Mouse (Mus musculus) thymus, adult 2 months (tissue): ENCODE data around the gene Alkbh8.
"Not testable (repeated sequence)": the region's sequence is repeated elsewhere in the genome, so short reads cannot be mapped to it uniquely, and the experiment has no call there.

Source experiments
- CTCF ChIP-seq: fragments of 200-500 bp; IDR thresholded peaks from 2 replicates; pipeline ENCODE4 v1.5.1; 2012; ENCODE audit warnings: mild to moderate bottlenecking, control low read depth, low read length, moderate library complexity, borderline replicate concordance; ENCODE audit not compliant: control insufficient read depth, poor library complexity, insufficient read depth; ENCODE audit errors: extremely low read depth
- POLR2A ChIP-seq: fragments of 200-500 bp; IDR thresholded peaks from 2 replicates; pipeline ENCODE4 v1.6.1; 2012; ENCODE audit warnings: mild to moderate bottlenecking, low read length, control low read depth, moderate library complexity; ENCODE audit not compliant: control insufficient read depth, poor library complexity, insufficient read depth; ENCODE audit errors: extremely low read depth

DNA sequence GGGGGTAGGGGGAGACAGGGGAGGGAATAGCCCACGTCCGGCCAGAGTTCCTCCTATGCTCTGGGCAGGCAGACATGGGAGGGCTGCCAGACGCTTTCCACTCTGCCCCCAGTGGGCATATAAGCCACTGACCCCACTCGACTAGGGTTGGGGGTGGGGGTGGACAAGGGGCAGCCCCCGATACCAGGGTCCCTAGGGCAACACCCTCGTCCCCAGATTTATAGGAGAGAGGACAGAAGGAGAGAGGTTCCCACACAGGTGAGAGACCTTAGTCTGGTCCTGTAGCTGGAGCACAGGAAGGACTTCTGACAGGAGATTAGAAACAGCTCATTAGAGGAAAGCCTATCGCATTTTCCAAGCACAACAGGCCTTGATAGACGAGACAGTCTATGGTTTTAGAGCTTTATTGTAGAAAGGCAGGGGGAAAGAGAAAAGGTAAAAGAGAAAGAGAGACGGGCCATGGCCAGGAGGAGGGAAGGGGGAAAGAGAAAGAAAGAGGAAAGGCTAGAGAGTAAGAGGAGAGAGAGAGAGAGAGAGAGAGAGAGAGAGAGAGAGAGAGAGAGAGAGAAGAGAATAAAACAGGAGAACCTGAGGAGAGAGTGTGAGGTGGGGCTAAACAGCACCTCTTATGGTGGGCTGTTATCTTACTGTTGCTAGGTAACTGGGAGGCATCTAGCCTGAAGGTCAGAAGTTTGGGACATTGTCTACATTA is 7.4 kb upstream of the Alkbh8 start:
- not testable (repeated sequence) for TF ChIP-seq CTCF, POLR2A
